Mouse (Mus musculus) cortical plate, adult 2 months (tissue): Measurements from ENCODE around the gene Krt222. TPM values are rescaled to one million over a fixed set of nuclear protein-coding genes. Genes with fewer than 3 reads are reported as not detected.

Source experiments
- H3K27ac ChIP-seq: fragments of 200-500 bp; 2 replicates; pipeline ENCODE4 v1.5.1; 2012; ENCODE audit warnings: low read length, control low read depth, inconsistent platforms; ENCODE audit not compliant: insufficient read depth
- H3K4me1 ChIP-seq: fragments of 200-500 bp; 2 replicates; pipeline ENCODE4 v1.6.1; 2011; ENCODE audit warnings: low read length; ENCODE audit not compliant: control insufficient read depth, insufficient read depth
- H3K4me3 ChIP-seq: fragments of 200-500 bp; 2 replicates; pipeline ENCODE4 v1.5.1; 2011; ENCODE audit warnings: mild to moderate bottlenecking, low read length, control low read depth; ENCODE audit not compliant: insufficient read depth
- CTCF ChIP-seq: fragments of 200-500 bp; IDR thresholded peaks from 2 replicates; pipeline ENCODE4 v1.5.1; 2011; ENCODE audit warnings: mild to moderate bottlenecking, control low read depth, low read length; ENCODE audit not compliant: insufficient read depth; ENCODE audit errors: extremely low read depth
- POLR2A ChIP-seq: fragments of 200-500 bp; IDR thresholded peaks from 2 replicates; pipeline ENCODE4 v1.6.1; 2011; ENCODE audit warnings: mild to moderate bottlenecking, low read length, control low read depth; ENCODE audit not compliant: insufficient read depth; ENCODE audit errors: extremely low read depth
- polyA plus RNA-seq: library from polyadenylated mRNA; depleted of rRNA; stranded (reverse); fragments of >200 nt; gene quantifications from 2 replicates; pipeline ENCODE4 v1.2.3, GENCODE M21; 2012; rRNA removed

The Krt222 gene
- polyA plus RNA-seq, 1 experiment, result 25.1 TPM

DNA sequence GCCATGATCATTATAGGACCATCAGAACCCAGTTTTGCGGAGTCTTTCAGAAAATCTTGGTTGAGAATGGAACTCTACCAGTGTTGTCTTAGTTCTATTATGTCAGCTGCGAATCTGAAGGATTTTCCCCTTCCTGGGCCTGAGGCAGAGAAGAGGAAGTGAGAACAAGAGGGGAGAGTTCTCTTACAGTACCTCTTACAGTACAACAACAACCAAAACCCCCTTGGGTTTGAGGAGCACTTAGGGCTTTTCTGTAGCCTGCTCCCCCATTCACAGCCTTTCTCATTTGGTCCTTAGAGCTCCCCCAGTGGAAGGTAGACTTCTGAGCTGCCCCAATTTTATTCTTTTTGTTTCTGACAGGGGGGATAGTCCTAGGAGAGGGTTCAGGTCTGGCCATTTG, 57.0 kb downstream of the Krt222 start:
- TF ChIP-seq CTCF (no peak), POLR2A (no peak)

More for the DNA sequence above, 57.0 kb downstream of the Krt222 start:
- H3K27ac ChIP-seq, result no peak overlapping the region
- no peaks in the 10 kb centered on the region for H3K4me1 ChIP-seq
- no peak overlapping the region for H3K4me3 ChIP-seq

Other genes starting within 250 kb of the Krt222 start
- gene Top2a, start 219.9 kb downstream of the Krt222 start, polyA plus RNA-seq, result 0.93 and 1.8 TPM in 2 replicates
- gene Igfbp4, start 202.8 kb downstream of the Krt222 start, polyA plus RNA-seq, result 106 and 120 TPM in 2 replicates
- 0.17 and 0.25 TPM in 2 replicates for gene Tns4, start 154.8 kb downstream of the Krt222 start, polyA plus RNA-seq
- 0.15 and 0.19 TPM in 2 replicates for gene Ccr7, start 89.0 kb downstream of the Krt222 start, polyA plus RNA-seq
- 60.6 and 69.0 TPM in 2 replicates for gene Smarce1, start 13.1 kb downstream of the Krt222 start, polyA plus RNA-seq
- not detected in 2 replicates for gene Krt24, start 41.2 kb upstream of the Krt222 start, polyA plus RNA-seq
- gene Krt25, start 78.9 kb upstream of the Krt222 start, polyA plus RNA-seq, result 0.04 TPM in 1 of 2 replicates, not detected in the other
- gene Krt26, start 93.9 kb upstream of the Krt222 start, polyA plus RNA-seq, result 0.04 TPM in 1 of 2 replicates, not detected in the other
- not detected in 2 replicates for gene Krt27, start 107.0 kb upstream of the Krt222 start, polyA plus RNA-seq
- gene Krt28, start 130.8 kb upstream of the Krt222 start, polyA plus RNA-seq, result 0.15 and 0.25 TPM in 2 replicates
- gene Krt10, start 145.3 kb upstream of the Krt222 start, polyA plus RNA-seq, result 10.5 and 12.9 TPM in 2 replicates
- gene Krt12, start 178.2 kb upstream of the Krt222 start, polyA plus RNA-seq, result 16.4 and 16.9 TPM in 2 replicates
- gene Krt20, start 194.1 kb upstream of the Krt222 start, polyA plus RNA-seq, result 0.06 and 0.13 TPM in 2 replicates
- gene Krt23, start 249.1 kb upstream of the Krt222 start, polyA plus RNA-seq, result not detected in 2 replicates